Mouse (Mus musculus) megakaryocyte, embryonic 14.5 days (primary cell): Measurements from ENCODE around the gene Il2ra.

Experiments used
- FLI1 ChIP-seq: IDR thresholded peaks from 2 replicates; pipeline ENCODE4 v1.6.1; 2012; ENCODE audit warnings: low read length, inconsistent platforms, mixed read lengths
- GATA1 ChIP-seq: IDR thresholded peaks from 3 replicates; pipeline ENCODE4 v1.6.1; 2012; ENCODE audit warnings: mixed read lengths, low read length, inconsistent platforms, borderline replicate concordance

DNA sequence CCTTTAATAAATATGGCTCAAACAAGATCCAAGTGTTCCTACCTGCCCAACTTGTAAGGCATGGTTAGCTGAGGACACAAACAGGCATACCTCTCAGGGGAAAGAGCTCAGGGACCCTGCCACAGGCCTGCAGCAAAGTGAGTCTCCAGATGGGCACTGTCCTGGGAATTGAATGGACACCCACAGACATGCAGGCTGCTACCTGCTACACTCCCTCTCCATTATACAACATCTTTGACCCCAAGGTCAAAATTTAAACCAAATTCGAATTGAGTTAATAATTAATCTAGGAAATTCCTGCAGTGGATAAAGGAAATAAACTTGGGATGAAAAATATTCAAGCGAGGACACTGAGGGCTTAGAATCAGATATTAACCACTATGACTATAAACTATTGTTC, 53.3 kb downstream of the Il2ra start:
- TF ChIP-seq GATA1 (no peak), FLI1 (no peak)
